ENCODE assay signal across 18 mouse cellular contexts in the genomic region with DNA sequence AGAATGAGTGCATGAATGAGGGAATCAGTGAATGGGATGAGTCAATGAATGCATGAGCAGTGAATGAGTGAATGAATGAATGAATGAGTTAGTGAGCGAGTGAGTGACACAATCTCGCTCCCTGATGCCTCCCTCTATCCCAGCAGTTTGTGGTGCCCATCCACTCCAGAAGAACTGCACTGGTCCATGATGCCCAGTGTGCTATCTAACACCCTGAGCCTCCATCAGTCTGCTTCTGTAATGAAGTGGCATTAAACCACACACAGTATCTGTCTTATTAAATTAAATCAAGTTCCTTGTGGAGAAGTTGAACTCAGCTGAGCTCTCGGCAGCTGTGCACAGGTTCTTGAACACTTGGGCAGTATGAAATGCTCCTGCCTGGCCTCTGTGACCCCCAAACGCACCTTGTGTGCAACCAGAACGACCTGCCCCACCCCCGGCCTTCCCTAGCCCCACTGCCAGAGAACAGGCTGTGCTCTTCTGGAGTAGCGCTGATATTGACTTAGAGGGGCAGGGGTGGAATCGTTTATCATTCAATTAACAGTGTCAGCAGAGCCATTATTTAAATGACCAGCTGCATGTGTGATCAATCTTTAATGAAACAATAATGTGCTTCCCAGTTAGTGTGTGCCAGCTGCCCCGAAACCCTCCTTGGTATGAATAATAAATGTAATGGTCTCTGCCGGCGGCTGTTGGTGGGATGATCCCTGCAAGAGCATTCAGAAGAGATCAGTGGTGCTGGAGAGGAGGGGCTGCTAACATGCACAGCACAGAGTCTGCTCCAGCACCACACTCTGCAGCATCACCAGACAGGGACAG. TPM values are rescaled to one million over a fixed set of nuclear protein-coding genes. Genes with fewer than 3 reads are reported as not detected.
DNase-seq lines count a peak whose midpoint lies in the region; ATAC-seq and TF ChIP-seq lines count a peak whose summit lies in the region.
"Had no signal": no experiment of that assay in that cellular context is flagged by ENCODE, and none has a peak within 500 bp of the region (broad histone marks: within the 10 kb centered on the region; RNA-seq: fewer than 3 reads in every experiment).

No protein-coding gene starts in this region.

- H3K9me3 ChIP-seq in forebrain, embryonic 15.5 days, result no peaks in the 10 kb centered on the region
- H3K9me3 ChIP-seq in hindbrain, postnatal 0 days (ENCODE audit: low read length), result no peaks in the 10 kb centered on the region
- no peaks in the 10 kb centered on the region for H3K9me3 ChIP-seq in neural tube, embryonic 12.5 days
- H3K9me3 ChIP-seq: limb, embryonic 15.5 days had no signal

- no peak overlapping the region for H3K27ac ChIP-seq in forebrain, embryonic 15.5 days (replicated peaks)
- no peak overlapping the region for H3K27ac ChIP-seq in hindbrain, postnatal 0 days
- no peak overlapping the region for H3K27ac ChIP-seq in neural tube, embryonic 12.5 days
- H3K27ac ChIP-seq: limb, embryonic 15.5 days had no signal

- peaks cover 10% of the 10 kb centered on the region for H3K4me1 ChIP-seq in forebrain, embryonic 15.5 days
- H3K4me1 ChIP-seq in hindbrain, postnatal 0 days (ENCODE audit: insufficient read depth, low read length), result peaks cover 11% of the 10 kb centered on the region; the same call in 1 of the 2 replicates
- H3K4me1 ChIP-seq in neural tube, embryonic 12.5 days, result peaks cover 17% of the 10 kb centered on the region
- H3K4me1 ChIP-seq: heart, embryonic 12.5 days had no signal

- H3K4me3 ChIP-seq in forebrain, embryonic 15.5 days, result no peak overlapping the region
- no peak overlapping the region for H3K4me3 ChIP-seq in hindbrain, postnatal 0 days (ENCODE audit: low read length)
- H3K4me3 ChIP-seq in neural tube, embryonic 12.5 days, result no peak overlapping the region
- H3K4me3 ChIP-seq: heart, embryonic 12.5 days; limb, embryonic 15.5 days had no signal

- no peaks in the 10 kb centered on the region for H3K36me3 ChIP-seq in forebrain, embryonic 15.5 days
- H3K36me3 ChIP-seq in hindbrain, postnatal 0 days (ENCODE audit: insufficient read depth, low read length), result no peaks in the 10 kb centered on the region
- H3K36me3 ChIP-seq in neural tube, embryonic 12.5 days, result no peaks in the 10 kb centered on the region
- H3K36me3 ChIP-seq: heart, embryonic 12.5 days; limb, embryonic 15.5 days had no signal

- H3K4me2 ChIP-seq in forebrain, embryonic 15.5 days (replicated peaks), result no peak overlapping the region
- no peak overlapping the region for H3K4me2 ChIP-seq in hindbrain, postnatal 0 days (ENCODE audit: low read depth, low read length)
- peak overlapping the region; percentile 18; the same call in 1 of the 2 replicates for H3K4me2 ChIP-seq in neural tube, embryonic 12.5 days (replicated peaks)
- H3K4me2 ChIP-seq: heart, embryonic 12.5 days; limb, embryonic 15.5 days had no signal

- H3K27me3 ChIP-seq in forebrain, embryonic 15.5 days, result no peaks in the 10 kb centered on the region
- no peaks in the 10 kb centered on the region for H3K27me3 ChIP-seq in hindbrain, postnatal 0 days (ENCODE audit: insufficient read depth, low read length)
- peaks cover 4% of the 10 kb centered on the region; the same call in 1 of the 2 replicates for H3K27me3 ChIP-seq in neural tube, embryonic 12.5 days (replicated peaks)

- TF ChIP-seq CTCF in hindbrain, postnatal 0 days (IDR thresholded peaks at IDR 0.05; ENCODE audit: low read depth), result no peak

- peak; percentile 56 for DNase-seq in embryo, embryonic 11 days
- peak; percentile 39 for DNase-seq in hindbrain, postnatal 0 days (ENCODE audit: low spot score)
- DNase-seq in frontal cortex, postnatal 25 days (ENCODE audit: low spot score in 2 of 2), result no peak
- DNase-seq in layer of hippocampus, adult 9-11 months, result no peak
- DNase-seq: cerebellum, adult 2 months; gastrocnemius, postnatal 14 days; kidney, adult 9 months; lung, adult 18-20 months; lung, postnatal 4 days; thymus, postnatal 14 days had no signal

- ATAC-seq in forebrain, embryonic 15.5 days (replicated peaks), result 0 out of 2 replicates have a peak, but pooled peaks have one; percentile 41
- peak; percentile 51; the same call in 1 of the 2 replicates for ATAC-seq in hindbrain, postnatal 0 days
- peak; percentile 84 for ATAC-seq in neural tube, embryonic 12.5 days (ENCODE audit: low FRiP score, low read depth)
- ATAC-seq in monocyte, adult 5-6 weeks (replicated peaks; ENCODE audit: insufficient number of reproducible peaks, low FRiP score, low TSS enrichment, poor library complexity, severe bottlenecking), result no peak

- H3K9ac ChIP-seq in forebrain, embryonic 15.5 days (replicated peaks), result no peak overlapping the region
- no peak overlapping the region for H3K9ac ChIP-seq in hindbrain, postnatal 0 days (replicated peaks; ENCODE audit: low read length)
- H3K9ac ChIP-seq in neural tube, embryonic 12.5 days, result no peak overlapping the region
- H3K9ac ChIP-seq: heart, embryonic 12.5 days; limb, embryonic 15.5 days had no signal

- WGBS in forebrain, embryonic 15.5 days, result 33% methylated on average over 11 of the region's 11 CpGs
- WGBS in hindbrain, postnatal 0 days, result 31% methylated on average over 11 of the region's 11 CpGs
- WGBS in neural tube, embryonic 12.5 days, result 34% methylated on average over 11 of the region's 11 CpGs

RNA-seq across cellular contexts. Expression of gene Fcnb, which starts 33.0 kb away (rescaled TPM):
- polyA plus RNA-seq in forebrain, embryonic 15.5 days (2015; fragmentation: Nextera tagmentation; extraction: Ambion mirVana), result 0.20 TPM in 1 of 2 replicates, not detected in the other
- total RNA-seq in hindbrain, postnatal 0 days (2014; rRNA removed), result not detected in 2 replicates
- not detected in 2 replicates for polyA plus RNA-seq in hindbrain, postnatal 0 days (2015; fragmentation: Nextera tagmentation; extraction: Ambion mirVana)
- polyA plus RNA-seq in neural tube, embryonic 12.5 days (2016; fragmentation: Nextera tagmentation; extraction: Ambion mirVana), result 0.28 and 0.53 TPM in 2 replicates
- not detected in 3 replicates for total RNA-seq in monocyte, adult 5-6 weeks (2017)
- total RNA-seq: CH12.LX; gastrocnemius, postnatal 14 days; left cerebral cortex, postnatal 10 days had no signal
- polyA plus RNA-seq: cerebellum, adult 2 months; large intestine, adult 2 months had no signal

Comparison
In these comparisons a context has a peak if more than half of its experiments do, and no peak if none do; other contexts are left out.
1. DNase-seq: peak in embryo, embryonic 11 days (single experiment) and hindbrain, postnatal 0 days (single experiment); none in frontal cortex, postnatal 25 days (0 of 2) and layer of hippocampus, adult 9-11 months (single experiment).